Mouse (Mus musculus) hindbrain, embryonic 14.5 days (tissue): Measurements from ENCODE around the gene Lin52. TPM values are rescaled to one million over a fixed set of nuclear protein-coding genes. Genes with fewer than 3 reads are reported as not detected.

Source experiments
- polyA plus RNA-seq: library from polyadenylated mRNA; unstranded; fragments of >200 nt; fragmentation: Nextera tagmentation; extraction: Ambion mirVana; gene quantifications from 2 replicates; pipeline ENCODE4 v1.2.1, GENCODE M21; 2014

Lin52 gene
- polyA plus RNA-seq, 1 experiment from 2014 or later: 30.4 TPM

Other genes starting within 250 kb of the Lin52 start
- 4.4 and 4.8 TPM in 2 replicates for gene Elmsan1, start 232.5 kb upstream of the Lin52 start, polyA plus RNA-seq
- 15.4 and 18.2 TPM in 2 replicates for gene Ptgr2, start 166.2 kb upstream of the Lin52 start, polyA plus RNA-seq
- 62.5 and 67.6 TPM in 2 replicates for gene Zfp410, start 134.6 kb upstream of the Lin52 start, polyA plus RNA-seq
- gene Coq6, start 89.8 kb upstream of the Lin52 start, polyA plus RNA-seq: 40.1 and 41.5 TPM in 2 replicates
- gene Fam161b, start 89.6 kb upstream of the Lin52 start, polyA plus RNA-seq: 15.3 and 16.0 TPM in 2 replicates
- 11.3 and 13.6 TPM in 2 replicates for gene Entpd5, start 42.4 kb upstream of the Lin52 start, polyA plus RNA-seq
- gene Bbof1, start 42.4 kb upstream of the Lin52 start, polyA plus RNA-seq: 2.6 and 3.0 TPM in 2 replicates
- gene Rnf113a2, start 34.2 kb upstream of the Lin52 start, polyA plus RNA-seq: 22.0 and 23.8 TPM in 2 replicates
- 37.9 and 38.3 TPM in 2 replicates for gene Aldh6a1, start 418 bp upstream of the Lin52 start, polyA plus RNA-seq
- 4.8 and 5.0 TPM in 2 replicates for gene Vsx2, start 118.3 kb downstream of the Lin52 start, polyA plus RNA-seq
- gene Abcd4, start 166.0 kb downstream of the Lin52 start, polyA plus RNA-seq: 9.5 and 9.9 TPM in 2 replicates
- not detected in 2 replicates for gene Vrtn, start 189.6 kb downstream of the Lin52 start, polyA plus RNA-seq
- gene Syndig1l, start 247.4 kb downstream of the Lin52 start, polyA plus RNA-seq: 11.1 and 13.6 TPM in 2 replicates